Mouse (Mus musculus): ENCODE results near the gene Scarf1.

Gene Scarf1

DNA sequence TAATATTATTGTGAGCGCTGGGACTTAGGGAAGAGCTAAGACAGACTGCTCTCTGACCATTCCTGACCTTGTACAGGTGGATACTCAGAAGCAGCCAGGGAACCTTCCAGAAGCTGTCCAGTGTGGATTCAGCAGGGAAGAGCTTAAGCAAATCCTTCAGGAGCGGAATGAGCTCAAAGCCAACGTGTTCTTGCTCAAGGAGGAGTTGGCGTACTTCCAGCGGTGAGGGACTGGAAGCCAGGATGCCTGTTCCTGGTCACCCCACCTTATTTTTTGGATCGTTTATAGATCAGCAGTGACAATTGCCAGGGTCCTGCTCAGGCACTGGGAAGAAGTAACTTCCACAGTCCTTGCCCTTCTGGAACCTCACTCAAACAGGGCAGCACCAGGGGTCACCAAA, 2.1 kb upstream of the Scarf1 start:
- DNase-seq (ENCODE audit: low read depth, low spot score), result no peak

DNA sequence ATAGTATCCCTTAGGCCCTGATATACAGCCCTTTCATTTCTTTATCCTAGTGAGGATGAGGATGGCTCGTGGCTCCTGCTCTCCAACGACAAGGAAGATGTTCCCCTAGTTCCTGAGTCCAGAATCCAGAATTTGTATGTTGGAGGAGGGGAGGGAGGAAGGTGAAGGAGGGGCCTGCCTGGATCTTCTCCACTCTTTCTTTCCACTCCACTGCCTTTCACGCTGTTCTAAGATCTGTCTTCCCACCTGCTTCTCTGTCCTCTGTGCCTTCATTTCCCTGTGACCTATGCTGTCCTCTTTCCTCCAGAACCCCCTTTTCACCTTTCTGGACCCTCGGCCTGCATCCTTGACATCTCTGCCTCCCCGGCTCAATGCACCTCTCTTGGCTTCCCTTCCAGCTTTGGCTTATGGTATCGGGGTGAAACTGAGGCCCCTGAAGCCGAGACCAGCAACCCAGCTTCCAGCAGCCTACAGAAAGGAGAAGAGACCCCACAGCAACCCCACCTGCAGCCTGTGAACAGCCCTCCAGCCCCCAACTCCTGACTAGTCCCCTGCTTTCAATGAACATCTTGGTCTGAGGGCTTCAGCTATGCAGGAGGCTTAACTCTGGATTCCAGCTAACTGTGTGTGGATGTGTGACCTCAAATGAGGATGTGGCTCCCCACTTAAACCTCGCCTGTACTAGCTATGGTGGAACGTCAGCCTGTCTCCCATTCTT, 880 bp upstream of the Scarf1 start:
- DNase-seq (ENCODE audit: low read depth, low spot score), result no peak

DNA sequence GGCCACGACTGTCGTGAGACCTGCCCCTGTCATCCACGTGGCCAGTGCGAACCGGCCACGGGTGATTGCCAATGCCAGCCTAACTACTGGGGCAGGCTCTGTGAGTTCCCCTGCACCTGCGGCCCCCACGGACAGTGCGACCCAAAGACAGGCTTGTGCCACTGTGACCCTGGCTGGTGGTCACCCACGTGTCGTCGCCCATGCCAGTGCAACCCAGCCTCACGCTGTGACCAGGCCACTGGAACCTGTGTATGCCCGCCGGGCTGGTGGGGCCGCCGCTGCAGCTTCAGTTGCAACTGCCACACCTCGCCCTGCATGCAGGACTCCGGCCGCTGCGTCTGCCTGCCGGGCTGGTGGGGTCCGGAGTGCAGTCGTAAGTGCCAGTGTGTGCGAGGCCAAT, 1.8 kb downstream of the Scarf1 start:
- DNase-seq (ENCODE audit: low read depth, low spot score), result no peak

DNA sequence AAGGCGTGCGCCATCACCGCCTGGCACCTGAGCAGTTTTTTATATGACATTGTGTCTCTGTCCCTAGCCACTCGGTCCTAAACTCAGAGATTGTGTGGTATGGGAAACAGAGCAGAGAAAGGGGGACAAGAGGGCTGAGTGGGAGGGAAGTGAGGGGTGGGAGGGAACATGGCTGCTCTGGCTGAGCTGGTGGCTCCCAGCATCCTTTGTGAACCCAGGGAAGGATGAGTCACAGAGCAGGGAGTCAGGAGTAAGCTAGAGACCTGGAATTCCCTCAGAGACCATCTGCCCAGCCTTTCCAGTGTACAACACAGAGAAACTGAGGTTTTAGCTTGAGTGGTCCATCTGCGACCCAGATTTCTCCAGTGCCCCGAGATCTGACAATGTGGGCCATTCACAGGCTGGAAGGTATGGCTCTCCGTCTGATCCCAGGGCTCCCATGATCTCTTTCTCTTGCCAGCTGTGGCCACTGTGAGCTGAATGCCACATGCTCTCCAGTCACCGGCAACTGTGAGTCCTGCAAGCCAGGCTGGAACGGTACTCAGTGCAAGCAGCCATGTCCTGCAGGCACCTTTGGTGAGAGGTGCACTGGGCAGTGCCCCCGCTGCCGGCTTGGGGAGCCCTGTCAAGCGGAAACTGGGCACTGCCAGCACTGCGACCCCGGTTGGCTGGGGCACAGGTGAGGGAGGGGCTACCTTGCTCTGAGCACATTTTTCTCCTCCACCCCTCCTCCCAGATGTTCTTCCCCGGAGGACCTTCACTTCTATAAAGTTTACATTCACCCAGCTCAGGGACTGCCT, 6.7 kb downstream of the Scarf1 start:
- DNase-seq (ENCODE audit: low read depth, low spot score), result no peak

DNA sequence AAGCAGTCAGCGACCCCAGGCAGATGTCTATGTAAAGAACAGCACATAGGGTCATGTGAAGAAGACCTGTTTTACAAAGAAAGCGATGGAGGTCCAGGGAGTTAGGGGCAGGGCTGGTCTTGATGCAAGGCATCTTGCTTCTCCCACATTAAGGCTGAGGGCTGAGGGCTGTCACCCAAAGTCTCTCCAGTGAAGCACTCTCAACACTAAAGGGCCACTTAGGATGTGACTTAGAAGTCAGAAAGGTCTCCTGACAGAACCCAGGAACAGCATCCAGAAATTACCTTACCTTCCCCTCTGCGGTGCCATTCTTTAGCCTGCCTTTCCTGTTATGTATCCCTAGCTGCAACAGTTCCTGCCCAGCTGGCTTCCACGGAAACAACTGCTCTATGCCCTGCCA, 8.3 kb downstream of the Scarf1 start:
- DNase-seq (ENCODE audit: low read depth, low spot score), result no peak

DNA sequence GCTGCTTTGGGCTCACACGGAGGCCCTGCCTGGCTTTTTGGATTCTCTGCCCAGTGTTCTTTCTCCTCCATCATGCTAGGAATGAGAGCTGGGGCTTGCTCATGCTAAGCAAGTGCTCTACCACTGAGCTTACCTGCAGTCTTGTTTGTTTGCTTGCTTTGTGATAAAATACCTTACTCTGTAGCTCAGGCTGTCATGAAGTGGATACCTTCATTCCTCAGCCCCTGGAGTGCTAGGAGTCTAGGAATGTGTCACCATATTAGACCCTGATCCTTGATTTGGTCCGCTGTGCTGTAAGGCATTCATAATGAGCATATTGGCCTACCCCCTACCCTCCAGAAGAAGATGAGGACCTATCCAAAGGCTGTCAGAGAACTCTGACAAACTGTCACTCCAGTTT, 9.5 kb downstream of the Scarf1 start:
- no peak for DNase-seq (ENCODE audit: low read depth, low spot score)

DNA sequence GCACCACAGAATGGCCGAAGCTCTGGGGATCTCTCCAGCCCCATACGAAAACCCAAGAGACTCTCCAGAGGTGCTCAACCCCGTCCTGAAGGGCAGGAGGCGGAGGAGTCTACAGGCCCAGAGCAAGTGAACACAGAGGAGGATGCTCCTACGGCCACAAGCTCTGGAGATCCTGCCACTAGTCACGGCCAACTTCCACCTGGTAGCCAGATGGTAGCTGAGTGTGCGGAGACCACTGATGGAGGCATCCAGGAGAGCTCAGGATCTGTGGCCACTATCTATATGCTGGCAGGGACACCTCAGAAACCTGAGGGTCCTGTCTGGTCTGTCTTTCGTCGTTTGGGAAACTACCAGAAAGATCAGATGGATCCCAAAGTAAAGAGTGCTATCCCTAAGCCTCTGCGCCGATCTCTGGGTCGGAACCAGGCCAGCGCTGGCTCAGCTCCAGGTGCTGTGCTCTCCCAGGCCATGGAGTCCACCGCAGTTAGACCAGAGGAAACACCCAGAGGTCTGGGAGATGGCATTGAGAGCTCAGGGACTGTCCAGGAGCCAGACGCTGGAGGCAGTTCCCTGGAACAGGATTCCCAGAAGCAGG, 12.3 kb downstream of the Scarf1 start:
- DNase-seq (ENCODE audit: low read depth, low spot score), result no peak

DNA sequence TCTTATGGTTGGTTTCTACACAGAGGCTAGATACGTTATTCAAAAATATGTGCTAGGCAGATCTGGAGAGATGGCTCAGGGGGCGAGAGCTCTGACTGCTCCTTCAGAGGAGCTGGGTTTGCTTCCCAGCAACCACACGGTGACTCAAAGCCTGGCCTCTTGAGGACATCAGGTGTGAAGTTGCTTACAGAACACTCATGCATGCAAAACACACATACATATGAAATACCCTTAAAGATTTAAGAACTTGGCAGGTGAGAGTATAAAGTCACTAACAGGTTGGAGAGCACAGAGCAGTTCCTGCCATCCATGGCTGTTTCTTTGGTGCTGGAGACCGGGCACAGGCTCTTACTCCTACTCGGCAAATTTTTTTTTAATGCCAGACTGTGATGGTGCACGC, 13.6 kb downstream of the Scarf1 start:
- no peak for DNase-seq (ENCODE audit: low read depth, low spot score)

DNA sequence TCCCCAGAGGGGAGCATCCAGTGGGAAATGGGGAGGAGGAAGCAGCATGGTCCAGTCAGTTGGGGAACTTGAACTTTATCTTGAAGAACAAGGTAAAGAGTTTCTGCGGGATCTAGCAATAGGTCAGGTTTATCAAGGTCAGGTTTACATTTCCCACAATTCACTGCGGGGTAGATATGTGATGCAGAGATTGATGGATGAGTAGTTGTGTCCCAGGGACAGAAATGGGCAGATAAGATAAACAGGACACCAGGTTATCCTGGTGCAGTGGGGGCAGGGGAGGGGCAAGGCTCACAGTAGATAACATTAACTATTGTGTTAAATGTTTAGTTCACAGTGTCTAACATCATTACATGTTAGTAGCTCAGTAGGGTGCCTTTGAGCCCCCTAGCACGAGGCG, 16.4 kb downstream of the Scarf1 start:
- DNase-seq (ENCODE audit: low read depth, low spot score), result no peak

DNA sequence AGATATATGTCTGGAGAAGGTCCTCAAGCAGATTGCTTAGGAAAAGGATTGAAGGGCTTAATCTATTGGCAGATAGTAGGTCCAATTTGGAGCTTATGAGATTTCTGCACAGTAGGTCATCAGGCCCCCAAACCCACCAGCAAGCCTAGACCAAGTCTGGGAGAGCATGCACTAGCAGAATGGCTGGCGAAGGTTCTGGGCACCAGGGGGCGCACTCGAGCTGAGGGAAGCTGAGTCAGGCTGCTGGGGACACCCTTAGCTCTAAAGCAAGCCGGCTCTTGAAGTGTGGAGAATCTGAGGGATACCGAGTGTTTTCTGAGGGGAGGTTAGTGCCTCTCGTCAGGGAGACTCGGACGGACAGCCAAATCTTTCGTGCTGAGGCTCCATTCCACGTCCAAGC, 17.0 kb downstream of the Scarf1 start:
- DNase-seq (ENCODE audit: low read depth, low spot score), result peak; percentile 65

DNA sequence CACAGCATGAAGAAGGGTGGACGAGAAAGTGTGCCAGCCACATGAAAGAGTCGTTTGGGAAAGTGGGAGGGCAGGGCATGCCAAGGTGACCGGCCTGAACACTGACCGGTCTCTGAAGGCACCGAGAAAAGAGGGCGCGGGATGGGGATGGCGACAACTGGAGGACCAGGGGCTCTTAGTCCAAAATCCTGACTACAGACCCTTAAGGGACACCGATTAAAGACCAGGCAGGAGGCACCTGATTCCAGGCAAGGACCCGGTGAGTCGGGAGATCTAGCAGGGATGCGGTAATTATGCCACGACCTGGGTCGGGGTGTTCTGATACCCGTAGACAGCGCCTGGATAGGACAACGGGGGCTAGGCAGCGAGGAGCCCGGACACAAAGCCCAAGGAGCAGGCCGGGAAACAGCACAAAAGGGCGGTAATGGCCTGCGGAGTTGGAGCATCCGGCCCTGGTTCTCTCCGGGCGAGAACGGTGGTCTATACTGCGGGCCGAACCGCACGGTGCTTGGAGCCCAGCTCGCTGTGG, 17.6 kb downstream of the Scarf1 start:
- DNase-seq (ENCODE audit: low read depth, low spot score), result no peak

DNA sequence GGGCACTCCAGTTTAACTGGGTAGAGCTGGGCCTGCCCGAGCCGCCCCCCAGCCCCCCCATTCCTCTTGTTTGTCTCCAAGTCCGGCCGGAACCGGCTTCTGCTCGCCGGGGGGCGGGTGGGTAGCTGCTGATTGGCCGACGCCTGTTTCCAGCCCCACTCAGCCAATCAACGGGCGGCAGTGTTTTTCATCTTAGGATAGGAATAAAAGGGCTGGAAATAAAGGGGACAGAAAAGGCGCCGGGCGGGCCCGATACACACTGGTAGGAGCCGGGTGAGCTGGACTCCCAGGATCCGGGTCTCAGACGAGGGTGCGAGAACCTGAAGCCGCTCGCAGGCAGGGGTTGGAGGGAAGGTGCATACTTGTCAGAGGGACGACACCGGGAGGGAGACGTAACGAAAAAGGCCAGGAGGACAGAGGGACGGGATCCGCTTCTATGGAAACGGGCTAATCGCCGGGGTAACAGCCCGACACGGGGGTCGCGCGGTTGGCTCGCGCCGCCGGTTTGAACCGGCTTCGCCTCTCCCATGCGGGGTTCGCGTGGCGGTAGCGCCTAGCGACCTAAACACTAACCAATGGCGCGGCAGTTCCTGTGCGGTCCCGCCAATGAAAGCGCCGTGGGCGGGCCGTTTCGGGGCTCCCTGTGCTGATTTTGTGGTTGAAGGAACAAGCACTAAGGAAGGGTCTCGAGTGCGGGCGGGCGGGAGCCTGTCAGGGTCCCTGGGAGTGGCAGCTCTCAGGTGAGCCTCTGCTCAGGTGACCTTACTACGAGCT, 18.3 kb downstream of the Scarf1 start, which contains the start of gene Slc43a2:
Gene Slc43a2 (plus strand): TSS at position 226 of the 774 bp plus-strand sequence.
- peak; percentile 84 for DNase-seq (ENCODE audit: low read depth, low spot score)

DNA sequence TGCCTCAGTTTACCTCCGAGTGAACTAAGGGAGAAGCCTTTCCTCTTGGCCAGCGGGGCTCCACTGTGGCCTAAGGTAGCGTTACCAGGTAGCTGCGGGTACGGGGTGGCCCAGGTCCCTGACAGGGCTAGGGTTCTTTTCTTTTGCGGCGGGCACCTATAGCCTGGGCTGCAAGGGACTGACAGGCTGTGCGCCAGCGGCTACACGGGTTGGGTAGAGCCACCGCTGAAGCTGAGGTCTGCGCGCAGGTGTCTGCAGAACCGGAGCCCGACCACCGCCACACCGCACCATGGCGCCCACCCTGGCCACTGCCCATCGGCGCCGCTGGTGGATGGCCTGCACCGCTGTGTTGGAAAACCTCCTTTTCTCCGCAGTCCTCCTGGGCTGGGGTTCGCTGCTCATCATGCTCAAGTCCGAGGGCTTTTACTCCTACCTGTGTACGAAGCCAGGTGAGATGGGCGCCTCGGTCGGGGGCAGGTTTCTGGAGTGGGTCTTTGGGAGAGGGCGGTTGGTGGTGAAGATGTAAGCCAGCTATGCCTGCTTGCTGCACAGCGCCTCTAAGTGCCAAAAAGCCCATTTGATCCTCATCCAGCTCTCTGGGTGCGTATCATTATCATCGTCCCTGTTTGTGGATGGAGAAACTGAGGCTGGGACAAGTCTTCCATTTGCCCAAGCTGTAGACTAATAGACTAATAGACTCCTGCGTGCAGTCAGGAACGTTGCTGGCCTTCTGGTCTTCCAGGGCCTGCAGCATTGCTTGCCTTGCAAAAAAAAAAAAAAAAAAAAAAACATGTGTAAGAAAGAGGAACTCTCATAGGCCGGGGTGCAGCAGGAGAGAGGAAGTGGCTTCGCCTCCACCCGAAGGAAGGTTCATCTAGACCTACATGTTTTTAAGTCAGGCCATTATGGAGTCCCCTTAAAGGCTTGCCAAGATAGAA, 19.3 kb downstream of the Scarf1 start:
- DNase-seq (ENCODE audit: low read depth, low spot score), result no peak

DNA sequence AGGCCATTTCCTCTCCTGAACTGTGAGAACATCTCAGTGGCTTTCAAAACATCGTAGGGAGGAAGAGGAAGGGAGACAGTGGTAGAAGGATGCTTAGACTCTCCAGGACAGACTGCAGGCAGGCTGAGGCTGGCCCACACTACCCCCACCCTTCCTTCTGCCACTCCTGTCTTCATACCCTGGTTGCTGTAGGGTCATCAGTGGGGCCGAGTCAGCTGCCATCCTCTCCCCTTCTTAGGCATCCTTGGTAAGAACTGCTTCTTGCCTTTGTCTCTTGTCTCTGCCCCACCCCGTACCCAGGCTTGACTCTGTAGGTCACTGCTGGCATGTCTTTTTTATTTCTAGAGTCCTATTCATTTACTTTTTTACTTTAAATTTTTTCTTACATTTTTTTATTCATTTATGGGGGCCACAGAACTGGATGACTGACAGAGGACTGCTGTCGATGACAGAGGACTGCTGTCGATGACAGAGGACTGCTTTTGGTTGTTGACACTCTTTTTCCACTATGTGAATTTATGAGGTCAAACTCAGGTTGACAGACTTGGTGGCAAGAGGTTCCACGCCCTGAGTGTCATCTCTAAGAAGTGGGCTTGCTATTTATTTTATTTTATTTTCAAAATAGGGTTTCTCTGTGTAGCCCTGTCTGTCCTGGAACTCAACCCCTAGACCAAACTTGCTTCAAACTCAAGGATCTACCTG, 20.1 kb downstream of the Scarf1 start:
- DNase-seq (ENCODE audit: low read depth, low spot score), result no peak

DNA sequence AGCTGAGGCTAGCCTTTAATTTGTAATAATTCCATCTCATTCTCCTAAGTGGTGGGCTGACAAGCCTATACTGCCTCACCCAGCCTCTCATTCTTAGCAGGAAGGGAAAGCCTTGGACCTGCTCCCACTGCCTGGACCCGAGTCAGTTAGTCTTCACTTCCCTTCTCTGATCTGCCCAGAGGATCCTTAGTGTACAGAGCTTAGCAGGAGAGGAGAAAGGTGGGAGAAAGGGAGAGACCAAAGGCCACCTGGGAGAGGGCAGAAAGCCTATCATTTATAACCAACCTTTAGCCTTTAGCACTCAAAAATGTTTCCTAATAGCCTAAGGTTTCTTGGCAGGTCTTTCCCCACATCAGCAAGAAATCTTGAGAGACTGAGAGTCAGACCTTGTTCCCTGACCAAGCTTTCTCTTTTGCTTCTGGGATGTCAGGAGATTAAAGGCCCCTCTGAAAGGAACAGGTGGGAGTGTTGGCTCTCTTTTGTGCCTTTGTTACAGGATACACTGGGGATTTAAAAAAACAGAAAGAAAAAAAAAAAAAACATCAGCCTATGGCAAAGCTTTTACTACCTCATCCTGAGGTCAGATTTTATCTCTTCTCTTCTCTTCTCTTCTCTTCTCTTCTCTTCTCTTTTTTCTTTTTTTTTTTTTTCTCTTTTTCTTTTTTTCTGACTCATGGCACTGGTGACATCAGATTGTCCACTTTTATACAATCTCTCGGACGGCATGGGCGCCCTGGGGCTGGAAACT, 21.1 kb downstream of the Scarf1 start:
- no peak for DNase-seq (ENCODE audit: low read depth, low spot score)

DNA sequence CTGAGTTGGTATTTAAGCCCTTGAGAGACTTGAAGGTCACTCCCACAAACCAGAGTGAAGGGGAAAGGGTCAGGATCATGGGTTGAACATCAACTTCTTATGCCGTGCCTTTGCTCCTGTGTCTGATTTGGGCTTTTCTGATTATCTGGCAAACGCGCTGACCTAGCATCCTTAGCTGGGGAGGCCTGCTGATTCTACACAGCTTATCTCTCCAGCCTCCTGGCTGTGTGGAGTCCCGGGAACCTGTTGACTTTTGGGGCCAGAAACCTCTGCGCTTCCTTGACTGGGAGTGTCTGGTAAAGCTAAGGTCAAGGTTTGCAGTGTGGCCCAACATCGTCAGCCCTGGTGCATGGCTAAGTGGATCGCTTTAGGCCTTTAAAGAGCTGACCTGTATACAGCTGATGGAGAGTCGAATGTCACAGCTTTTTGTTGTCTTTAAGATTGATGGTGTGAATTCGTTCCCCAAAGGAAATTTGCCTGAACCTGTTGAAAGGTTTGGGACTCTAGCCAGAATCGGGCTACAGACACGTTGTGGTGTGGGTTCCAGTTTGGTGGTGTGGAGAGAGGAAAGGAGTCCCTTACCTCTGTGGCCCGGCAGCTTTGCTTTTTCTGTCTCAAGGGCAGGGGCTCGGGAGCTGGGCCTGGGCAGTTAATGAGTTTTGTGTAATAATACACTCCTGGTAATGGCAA, 21.9 kb downstream of the Scarf1 start:
- no peak for DNase-seq (ENCODE audit: low read depth, low spot score)

DNA sequence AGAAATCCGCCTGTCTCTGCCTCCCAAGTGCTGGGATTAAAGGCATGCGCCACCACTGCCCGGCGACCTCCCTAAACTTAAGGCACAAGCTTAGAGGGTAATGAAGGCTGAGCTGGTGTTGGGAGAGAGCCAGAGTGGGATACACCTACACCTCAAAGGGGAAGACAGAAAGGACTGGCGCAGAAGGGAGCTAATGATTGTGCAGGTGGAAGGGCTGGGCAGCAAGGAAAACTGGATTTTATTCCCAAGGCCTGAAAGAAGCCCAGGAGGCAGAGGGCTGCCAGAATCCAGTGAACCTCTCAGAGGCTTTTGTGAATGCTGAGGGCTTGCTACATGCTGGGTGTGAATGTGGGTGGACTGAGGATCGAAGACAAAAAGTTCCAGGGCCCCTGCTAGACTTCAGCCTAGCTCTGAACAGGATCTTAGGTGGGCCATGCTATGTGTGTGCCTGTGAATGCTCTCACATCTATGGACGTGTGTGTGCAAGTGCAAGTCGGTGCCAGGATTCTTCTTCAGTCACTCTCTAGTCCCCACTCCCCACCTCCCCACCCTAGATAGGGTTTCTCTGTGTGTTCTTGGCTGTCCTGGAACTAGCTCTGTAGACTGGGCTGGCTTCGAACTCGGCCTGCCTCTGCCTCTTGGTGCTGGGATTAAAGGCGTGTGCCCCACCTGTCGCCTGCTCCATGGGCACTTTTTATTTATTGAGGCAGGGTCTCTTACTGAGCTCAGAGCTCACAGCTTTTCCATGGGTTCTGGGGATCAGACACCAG, 23.1 kb downstream of the Scarf1 start:
- no peak for DNase-seq (ENCODE audit: low read depth, low spot score)

DNA sequence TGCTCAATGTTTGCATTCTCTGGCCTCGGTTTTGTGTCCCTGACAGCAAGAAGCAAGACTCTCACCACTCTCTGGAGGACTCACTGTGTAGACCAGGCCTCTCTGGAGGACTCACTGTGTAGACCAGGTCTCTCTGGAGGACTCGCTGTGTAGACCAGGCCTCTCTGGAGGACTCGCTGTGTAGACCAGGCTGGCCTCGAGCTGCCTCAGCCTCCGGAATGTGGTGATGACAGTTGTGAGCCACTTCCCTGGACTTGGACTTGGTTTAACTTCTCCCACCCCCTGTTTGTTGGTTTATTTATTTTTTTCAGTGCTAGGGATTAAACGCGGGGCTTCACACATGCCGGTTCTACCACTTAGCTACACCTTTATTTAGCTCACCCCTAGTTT, 23.7 kb downstream of the Scarf1 start:
- DNase-seq (ENCODE audit: low read depth, low spot score), result no peak
